Mouse (Mus musculus) layer of hippocampus, adult 9-11 months (tissue): ENCODE data around the gene Olfr1058.
"Not testable (repeated sequence)": the region's sequence is repeated elsewhere in the genome, so short reads cannot be mapped to it uniquely, and the experiment has no call there.

Source experiments
- DNase-seq: peaks from one replicate; pipeline ENCODE4 v3.0.0; 2022

The Olfr1058 gene

DNA sequence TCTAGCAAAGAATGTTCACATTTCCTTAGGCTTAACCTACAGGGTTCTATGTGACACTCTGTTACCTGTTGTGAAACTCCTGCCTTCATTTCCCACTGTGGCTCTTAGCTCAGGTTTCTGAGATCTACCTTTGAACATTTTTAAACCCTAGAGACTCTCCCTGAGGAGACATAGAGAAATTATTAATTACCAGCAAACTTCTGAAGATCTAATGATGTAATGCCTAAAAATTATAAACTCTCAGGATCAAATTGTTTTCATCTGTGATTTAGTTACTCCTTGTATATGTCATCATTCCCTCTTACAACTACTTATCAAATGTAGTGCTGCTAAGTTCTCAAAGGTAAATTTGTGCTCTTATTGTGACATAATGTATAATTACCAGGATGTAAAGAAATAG is at the start of gene Olfr1058:
Gene Olfr1058 (minus strand): TSS at position 101 of the 400 bp plus-strand sequence.
- DNase-seq, result not testable (repeated sequence)

GRCm38 (mm10) chr2:86428511-86428910 is 40.1 kb upstream of the Olfr1058 start:
- not testable (repeated sequence) for DNase-seq

DNA sequence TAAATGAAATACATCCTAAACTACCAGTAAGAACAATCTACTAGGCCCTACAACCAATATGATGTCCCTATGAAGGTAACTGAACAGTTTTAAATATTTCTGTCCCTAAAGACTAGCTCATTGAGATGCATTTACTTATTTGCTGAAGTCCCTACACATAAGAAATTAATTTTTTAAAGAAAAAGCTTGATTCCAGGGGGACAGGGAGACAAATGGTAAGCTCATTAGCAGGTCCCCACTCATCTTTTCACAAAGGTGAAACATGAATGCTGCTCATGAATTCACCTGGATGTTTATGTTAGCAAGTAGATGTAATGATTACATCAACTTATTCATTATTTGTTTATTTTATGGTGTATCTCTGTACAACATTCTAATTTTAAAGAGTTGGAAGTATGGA is 38.3 kb upstream of the Olfr1058 start, which contains the start of gene Olfr1062:
Gene Olfr1062 (minus strand): TSS at position 101 of the 400 bp plus-strand sequence.
- not testable (repeated sequence) for DNase-seq

DNA sequence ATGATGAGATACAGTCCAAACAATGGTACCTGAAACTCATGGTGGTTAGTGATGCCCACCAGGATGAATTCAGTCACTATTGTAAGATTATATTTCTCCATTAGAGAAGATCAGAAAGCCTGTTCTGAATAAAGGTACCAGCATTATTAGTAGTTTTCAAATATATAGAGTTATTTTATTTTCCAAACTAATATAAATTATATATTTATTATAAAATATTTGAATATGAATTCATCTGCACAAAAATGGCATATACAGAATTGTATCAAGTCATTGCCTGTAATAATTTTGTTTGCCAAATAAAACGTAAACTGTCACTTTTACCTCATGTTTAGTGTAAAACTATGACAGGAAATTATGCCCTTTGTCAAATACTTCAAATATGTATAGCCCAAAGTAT is 25.6 kb upstream of the Olfr1058 start, which contains the start of gene Olfr1061:
Gene Olfr1061 (minus strand): TSS at position 101 of the 400 bp plus-strand sequence.
- DNase-seq, result no peak

- no peak for DNase-seq
These were observed 6.8 kb upstream of the Olfr1058 start for GRCm38 (mm10) chr2:86395114-86395513.

DNA sequence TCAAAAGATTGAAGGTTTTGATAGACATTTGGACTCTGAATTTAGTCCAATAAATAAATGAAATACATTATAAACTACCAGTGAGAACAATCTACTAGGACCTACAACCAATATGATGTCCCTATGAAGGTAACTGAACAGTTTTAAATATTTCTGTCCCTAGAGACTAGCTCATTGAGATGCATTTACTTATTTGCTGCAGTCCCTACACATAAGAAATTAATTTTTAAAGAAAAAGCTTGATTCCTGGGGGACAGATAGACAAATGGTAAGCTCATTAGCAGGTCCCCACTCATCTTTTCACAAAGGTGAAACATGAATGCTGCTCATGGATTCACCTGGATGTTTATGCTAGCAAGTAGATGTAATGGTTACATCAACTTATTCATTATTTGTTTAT is 10.1 kb downstream of the Olfr1058 start, which contains the start of gene Olfr1057:
Gene Olfr1057 (minus strand): TSS at position 101 of the 400 bp plus-strand sequence.
- no peak for DNase-seq

DNA sequence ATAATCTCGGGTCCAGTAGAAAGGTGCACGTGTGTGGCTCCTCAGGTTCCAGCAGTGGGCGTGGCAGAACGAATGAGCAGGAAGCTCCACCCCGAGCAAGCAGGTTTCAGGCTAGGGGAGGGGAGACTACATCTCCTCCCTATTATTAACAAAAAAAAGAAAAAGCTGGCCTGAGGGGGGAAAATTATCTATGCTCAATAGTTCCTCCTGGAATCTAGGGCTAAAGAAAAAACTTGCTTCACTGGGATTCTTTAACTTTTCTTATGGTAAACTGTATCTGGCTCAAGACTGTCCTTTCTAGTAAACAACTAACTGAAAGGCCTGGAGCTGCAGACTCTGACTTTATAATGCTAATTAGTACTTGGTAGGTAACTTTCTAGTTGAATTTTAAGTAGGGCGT is 22.0 kb downstream of the Olfr1058 start:
- not testable (repeated sequence) for DNase-seq

DNA sequence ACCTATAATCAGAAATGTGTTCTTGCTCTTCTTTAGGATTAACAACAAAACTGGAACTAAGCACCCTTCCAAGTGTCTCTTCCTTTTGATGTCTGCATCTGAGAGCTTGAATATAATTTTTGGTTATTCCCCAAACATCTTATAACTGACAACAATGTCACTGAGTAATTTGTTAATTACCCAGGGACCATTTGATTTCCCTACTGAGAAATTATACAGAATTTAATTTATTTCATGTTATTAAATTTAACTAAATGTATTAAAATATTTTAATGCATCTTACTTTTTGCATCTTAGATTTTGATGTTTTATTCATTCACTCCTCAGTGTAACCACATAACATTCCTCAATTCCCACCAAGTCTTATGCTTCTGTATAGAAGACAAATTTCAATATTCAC is 26.0 kb downstream of the Olfr1058 start, which contains the start of gene Olfr1056:
Gene Olfr1056 (minus strand): TSS at position 101 of the 400 bp plus-strand sequence.
- no peak for DNase-seq

DNA sequence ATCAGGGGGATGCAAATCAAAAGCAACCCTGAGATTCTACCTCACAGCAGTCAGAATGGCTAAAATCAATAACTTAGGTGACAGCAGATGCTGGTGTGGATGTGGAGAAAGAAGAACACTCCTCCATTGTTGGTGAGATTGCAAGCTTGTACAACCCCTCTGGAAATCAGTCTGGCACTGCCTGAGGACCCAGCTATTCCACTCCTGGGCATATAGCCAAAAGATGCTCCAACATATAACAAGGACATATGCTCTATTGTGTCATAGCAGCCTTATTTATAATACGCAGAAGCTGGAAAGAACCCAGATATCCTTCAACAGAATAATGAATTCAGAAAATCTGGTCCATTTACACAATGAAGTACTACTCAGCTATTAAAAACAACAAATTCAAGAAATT is 36.6 kb downstream of the Olfr1058 start:
- peak; percentile 18 for DNase-seq

GRCm38 (mm10) chr2:86350184-86350583 is 38.2 kb downstream of the Olfr1058 start, which contains the start of gene Olfr1055:
TSS of gene Olfr1055 (minus strand) at chr2:86350284.
- no peak for DNase-seq

- no peak for DNase-seq
These were observed 53.0 kb downstream of the Olfr1058 start, which contains the start of gene Olfr1054 for GRCm38 (mm10) chr2:86335333-86335732. TSS of gene Olfr1054 (minus strand) at chr2:86335433.
